Mouse (Mus musculus) inflammation-experienced regulatory T-cells, adult 6 months (primary cell): ENCODE data around the gene Gm42906. TPM values are rescaled to one million over a fixed set of nuclear protein-coding genes. Genes with fewer than 3 reads are reported as not detected.

Source experiments
- ATAC-seq: one replicate; pipeline ENCODE4 v1.8.0; 2017
- polyA plus RNA-seq, 3 experiments: library from polyadenylated mRNA; unstranded; fragments of 100-300 nt; shearing (Covaris generic); gene quantifications; one replicate each; pipeline ENCODE4 v1.2.1; 2017

Gm42906 gene
- polyA plus RNA-seq, 3 experiments from 2014 or later = not detected

- no peak for ATAC-seq
These were observed 407.7 kb downstream of the Gm42906 start for GRCm38 (mm10) chr5:151020031-151020820.

DNA sequence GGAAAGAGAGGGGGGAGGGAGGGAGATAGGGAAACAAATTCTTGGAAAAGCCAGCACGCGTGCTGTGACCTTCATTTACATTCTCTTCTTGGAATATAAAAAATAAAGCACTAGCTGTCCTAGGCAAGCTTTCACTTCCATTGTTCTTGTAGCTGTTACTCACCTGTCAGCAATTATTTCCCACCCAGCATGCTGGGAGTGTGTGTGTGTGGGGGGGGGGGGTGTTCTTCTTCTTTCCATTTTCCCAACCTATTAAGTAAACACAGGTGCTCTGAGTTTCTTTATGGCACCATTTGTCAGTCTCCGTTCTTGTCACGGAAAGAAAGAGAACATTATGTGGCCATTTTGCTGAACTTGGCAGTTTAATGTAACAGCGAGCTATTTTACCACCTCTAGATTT, 409.0 kb downstream of the Gm42906 start:
- ATAC-seq = no peak

GRCm38 (mm10) chr5:151018450-151018849, 409.5 kb downstream of the Gm42906 start:
- no peak for ATAC-seq

Other genes starting within 250 kb of the Gm42906 start
- gene Stard13, start 194.3 kb downstream of the Gm42906 start, polyA plus RNA-seq = under 1 TPM in 1 of 3 experiments, not detected in 2; 0.30 TPM
- not detected for gene Vmn2r18, start 177.9 kb upstream of the Gm42906 start, polyA plus RNA-seq
- gene Rfc3, start 223.1 kb upstream of the Gm42906 start, polyA plus RNA-seq = 10 to 100 TPM; 33.1 to 70.8 (median 35.1) TPM